Mouse (Mus musculus): ENCODE data around the gene U2surp. TPM values are rescaled to one million over a fixed set of nuclear protein-coding genes. Genes with fewer than 3 reads are reported as not detected.
"Not testable (repeated sequence)": the region's sequence is repeated elsewhere in the genome, so short reads cannot be mapped to it uniquely, and the experiment has no call there.

Gene U2surp
- total and polyA plus RNA-seq, 2 experiments from 2014 or later: 37.8 to 138 TPM

DNA sequence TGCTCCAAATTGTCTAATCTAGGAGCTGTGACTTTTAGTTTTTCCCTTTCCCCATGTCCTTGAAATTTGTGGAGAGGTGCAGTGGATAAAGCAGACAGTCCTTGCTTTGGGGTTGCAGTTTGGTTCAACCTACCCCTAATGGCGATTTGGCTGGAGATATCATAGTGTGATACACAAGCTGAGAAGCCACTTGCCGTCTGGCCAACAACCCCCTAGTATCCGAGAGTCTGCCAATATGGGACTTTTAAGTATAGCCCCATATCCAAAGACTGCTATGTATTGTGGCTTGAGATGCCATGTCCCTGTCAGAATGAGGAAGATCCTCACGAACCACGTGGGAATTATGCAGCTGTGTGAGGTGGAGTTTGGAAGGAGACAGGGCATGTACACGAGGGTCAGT is 13.6 kb upstream of the U2surp start:
- no peak overlapping the region for H3K4me3 ChIP-seq (ENCODE audit: low read depth, low read length)
- no peak for TF ChIP-seq CTCF (IDR thresholded peaks at IDR 0.05)
- no peaks in the 10 kb centered on the region for H3K9me3 ChIP-seq (ENCODE audit: low read length)
- no peak overlapping the region for H3K9ac ChIP-seq (replicated peaks; ENCODE audit: low read length, poor library complexity, severe bottlenecking)
- no peaks in the 10 kb centered on the region for H3K36me3 ChIP-seq (ENCODE audit: insufficient read depth, low read length)
- no peaks in the 10 kb centered on the region for H3K27me3 ChIP-seq (ENCODE audit: insufficient read depth, low read length)
- ATAC-seq (ENCODE audit: low FRiP score) (no peak), DNase-seq (ENCODE audit: low spot score) (no peak)
- no peak overlapping the region for H3K27ac ChIP-seq (ENCODE audit: low read depth, low read length)
- H3K4me2 ChIP-seq (ENCODE audit: low read depth, low read length, poor library complexity, severe bottlenecking): no peak overlapping the region
- WGBS: 77% methylated on average over 6 of the region's 6 CpGs
- H3K4me1 ChIP-seq (ENCODE audit: insufficient read depth, low read length): no peaks in the 10 kb centered on the region

DNA sequence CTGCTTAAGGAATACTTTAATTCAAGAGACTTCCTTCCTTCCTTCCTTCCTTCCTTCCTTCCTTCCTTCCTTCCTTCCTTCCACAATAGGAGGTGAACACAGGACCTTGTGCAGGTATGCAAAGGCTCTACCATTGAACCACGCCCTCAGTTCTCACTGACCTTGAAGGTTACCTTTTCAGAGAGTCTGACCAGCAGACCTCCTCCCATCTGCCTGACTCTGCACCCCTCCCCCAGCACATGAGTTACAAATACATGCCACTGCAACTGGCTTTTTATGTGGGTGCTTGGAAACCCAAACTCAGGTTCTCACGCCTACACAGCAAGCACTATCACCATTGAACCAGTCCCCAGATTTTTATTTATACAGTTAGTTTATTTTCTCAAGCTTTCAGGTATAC is 10.8 kb upstream of the U2surp start:
- TF ChIP-seq CTCF (IDR thresholded peaks at IDR 0.05): no peak
- WGBS: 85% methylated on average over 2 of the region's 2 CpGs
- H3K4me1 ChIP-seq (ENCODE audit: insufficient read depth, low read length): no peaks in the 10 kb centered on the region
- H3K9me3 ChIP-seq (ENCODE audit: low read length): no peaks in the 10 kb centered on the region
- H3K9ac ChIP-seq (replicated peaks; ENCODE audit: low read length, poor library complexity, severe bottlenecking): no peak overlapping the region
- ATAC-seq (ENCODE audit: low FRiP score) (no peak), DNase-seq (ENCODE audit: low spot score) (no peak)
- H3K4me3 ChIP-seq (ENCODE audit: low read depth, low read length): no peak overlapping the region
- no peak overlapping the region for H3K4me2 ChIP-seq (ENCODE audit: low read depth, low read length, poor library complexity, severe bottlenecking)
- no peaks in the 10 kb centered on the region for H3K36me3 ChIP-seq (ENCODE audit: insufficient read depth, low read length)
- no peaks in the 10 kb centered on the region for H3K27me3 ChIP-seq (ENCODE audit: insufficient read depth, low read length)
- no peak overlapping the region for H3K27ac ChIP-seq (ENCODE audit: low read depth, low read length)

DNA sequence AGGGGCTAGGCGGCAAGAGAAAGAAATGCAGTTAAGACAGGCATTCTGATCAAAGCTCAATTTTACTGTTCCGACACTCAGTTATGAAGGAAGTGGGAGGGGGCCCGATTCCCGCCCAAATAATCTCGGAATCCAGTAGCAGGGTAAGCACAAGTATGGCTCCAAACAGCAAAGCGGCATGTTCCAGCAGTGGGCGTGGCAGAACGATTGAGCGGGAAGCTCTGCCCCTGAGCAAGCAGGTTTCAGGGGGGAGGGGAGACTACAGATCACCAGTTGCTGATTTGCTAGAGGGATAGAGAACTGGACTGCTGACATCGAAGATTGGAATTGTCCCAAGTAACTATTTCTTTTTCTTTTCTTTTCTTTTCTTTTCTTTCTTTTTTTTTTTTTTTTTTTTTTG is 9.8 kb upstream of the U2surp start:
- H3K27ac ChIP-seq (ENCODE audit: low read depth, low read length): no peak overlapping the region
- no peaks in the 10 kb centered on the region for H3K9me3 ChIP-seq (ENCODE audit: low read length)
- H3K4me3 ChIP-seq (ENCODE audit: low read depth, low read length): no peak overlapping the region
- no peaks in the 10 kb centered on the region for H3K4me1 ChIP-seq (ENCODE audit: insufficient read depth, low read length)
- no peak overlapping the region for H3K4me2 ChIP-seq (ENCODE audit: low read depth, low read length, poor library complexity, severe bottlenecking)
- DNase-seq (ENCODE audit: low spot score): no peak
- ATAC-seq (ENCODE audit: low FRiP score): no peak
- 57% methylated on average over 10 of the region's 10 CpGs for WGBS
- H3K9ac ChIP-seq (replicated peaks; ENCODE audit: low read length, poor library complexity, severe bottlenecking): no peak overlapping the region
- TF ChIP-seq CTCF (IDR thresholded peaks at IDR 0.05): no peak
- H3K36me3 ChIP-seq (ENCODE audit: insufficient read depth, low read length): no peaks in the 10 kb centered on the region
- H3K27me3 ChIP-seq (ENCODE audit: insufficient read depth, low read length): no peaks in the 10 kb centered on the region

DNA sequence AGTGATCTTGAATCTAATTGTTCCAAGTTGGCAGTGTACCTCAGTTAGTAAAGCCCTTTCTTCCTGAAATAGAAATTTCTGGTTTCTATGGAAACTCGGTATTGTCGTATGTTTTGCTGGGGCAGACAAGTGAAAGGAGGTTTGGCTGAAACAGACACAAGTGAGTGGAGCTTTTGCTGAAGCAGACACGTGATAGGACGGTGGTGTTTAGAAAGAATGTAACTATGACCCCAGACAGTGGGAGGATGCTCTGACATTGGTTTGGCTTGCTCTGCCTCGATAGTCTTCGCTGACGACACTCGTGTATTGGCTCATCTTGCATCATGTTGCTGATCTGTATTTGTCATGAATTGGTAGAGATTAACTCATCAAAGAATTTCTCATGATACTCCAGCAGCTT is 9.2 kb upstream of the U2surp start:
- DNase-seq (ENCODE audit: low spot score): no peak

DNA sequence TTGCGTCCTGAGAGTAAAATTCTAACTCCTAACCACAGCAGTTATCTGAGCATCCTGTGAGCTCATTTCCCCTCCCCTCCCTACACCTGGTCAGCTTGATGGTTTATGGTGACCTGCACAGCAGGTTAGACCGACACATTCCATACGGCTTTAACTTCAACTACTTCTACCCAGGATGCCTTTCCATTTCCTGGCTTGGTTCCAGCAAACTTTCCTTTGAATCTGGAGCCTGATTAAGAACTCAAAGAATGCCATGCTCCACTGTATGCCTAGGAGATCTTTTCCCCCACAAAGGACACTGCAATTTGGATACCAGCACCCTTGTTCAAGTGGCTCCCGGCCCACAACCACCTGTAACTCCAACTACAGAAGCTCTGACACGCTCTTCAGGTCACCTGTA is 8.8 kb upstream of the U2surp start:
- no peak overlapping the region for H3K4me3 ChIP-seq (ENCODE audit: low read depth, low read length)
- ATAC-seq (ENCODE audit: low FRiP score): no peak
- no peak overlapping the region for H3K4me2 ChIP-seq (ENCODE audit: low read depth, low read length, poor library complexity, severe bottlenecking)
- no peaks in the 10 kb centered on the region for H3K9me3 ChIP-seq (ENCODE audit: low read length)
- 88% methylated on average over 5 of the region's 5 CpGs for WGBS
- H3K9ac ChIP-seq (replicated peaks; ENCODE audit: low read length, poor library complexity, severe bottlenecking): no peak overlapping the region
- no peak for DNase-seq (ENCODE audit: low spot score)
- H3K36me3 ChIP-seq (ENCODE audit: insufficient read depth, low read length): no peaks in the 10 kb centered on the region
- no peaks in the 10 kb centered on the region for H3K27me3 ChIP-seq (ENCODE audit: insufficient read depth, low read length)
- TF ChIP-seq CTCF (IDR thresholded peaks at IDR 0.05): no peak
- no peaks in the 10 kb centered on the region for H3K4me1 ChIP-seq (ENCODE audit: insufficient read depth, low read length)
- no peak overlapping the region for H3K27ac ChIP-seq (ENCODE audit: low read depth, low read length)

More for the DNA sequence above, 9.2 kb upstream of the U2surp start:
- Histone ChIP-seq H3K36me3 (ENCODE audit: insufficient read depth, low read length) (no peaks in the 10 kb centered on the region), H3K4me3 (ENCODE audit: low read depth, low read length) (no peak overlapping the region), H3K9me3 (ENCODE audit: low read length) (no peaks in the 10 kb centered on the region), H3K27ac (ENCODE audit: low read depth, low read length) (no peak overlapping the region), H3K4me2 (ENCODE audit: low read depth, low read length, poor library complexity, severe bottlenecking) (no peak overlapping the region), H3K27me3 (ENCODE audit: insufficient read depth, low read length) (no peaks in the 10 kb centered on the region), H3K4me1 (ENCODE audit: insufficient read depth, low read length) (no peaks in the 10 kb centered on the region), H3K9ac (replicated peaks; ENCODE audit: low read length, poor library complexity, severe bottlenecking) (no peak overlapping the region)
- TF ChIP-seq CTCF (IDR thresholded peaks at IDR 0.05): no peak
- WGBS: 84% methylated on average over 8 of the region's 8 CpGs
- no peak for ATAC-seq (ENCODE audit: low FRiP score)

DNA sequence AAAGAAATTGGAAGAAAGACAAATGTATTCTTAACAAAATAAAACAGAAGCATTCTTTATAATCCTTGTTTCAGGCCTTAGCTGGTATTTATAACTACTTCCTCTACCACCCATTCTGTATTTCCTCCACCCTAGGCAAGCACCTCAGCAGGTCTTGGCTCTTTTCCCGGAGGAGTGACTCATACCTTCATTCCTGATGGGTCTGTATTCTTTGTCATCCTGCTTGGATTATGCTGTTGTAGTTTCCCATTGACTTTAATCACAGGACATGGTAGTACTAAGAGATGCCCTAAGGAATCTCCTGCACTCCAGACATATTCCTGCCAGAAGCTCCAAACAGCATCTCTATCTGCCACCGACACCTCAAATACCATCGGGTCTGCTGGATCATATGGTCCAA is 2.6 kb upstream of the U2surp start:
- WGBS: 96% methylated on average over 3 of the region's 3 CpGs
- not testable (repeated sequence) for H3K4me1 ChIP-seq (ENCODE audit: insufficient read depth, low read length); DNase-seq (ENCODE audit: low spot score); H3K36me3 ChIP-seq (ENCODE audit: insufficient read depth, low read length); H3K27me3 ChIP-seq (ENCODE audit: insufficient read depth, low read length); H3K4me3 ChIP-seq (ENCODE audit: low read depth, low read length); H3K9ac ChIP-seq (replicated peaks; ENCODE audit: low read length, poor library complexity, severe bottlenecking); ATAC-seq (ENCODE audit: low FRiP score); H3K9me3 ChIP-seq (ENCODE audit: low read length); H3K27ac ChIP-seq (ENCODE audit: low read depth, low read length); H3K4me2 ChIP-seq (ENCODE audit: low read depth, low read length, poor library complexity, severe bottlenecking)

All from midbrain, postnatal 0 days (tissue).